Mouse (Mus musculus) mammary gland, adult 2 months (tissue): ENCODE data around the gene Sesn3. TPM values are rescaled to one million over a fixed set of nuclear protein-coding genes. Genes with fewer than 3 reads are reported as not detected.

Experiments
- polyA plus RNA-seq: library from polyadenylated mRNA; depleted of rRNA; stranded (reverse); fragments of >200 nt; gene quantifications from 2 replicates; pipeline ENCODE4 v1.2.3, GENCODE M21; 2012; ENCODE audit warnings: low replicate concordance; rRNA removed

Sesn3 gene
- polyA plus RNA-seq, result 13.7 and 27.5 TPM in 2 replicates

DNA sequence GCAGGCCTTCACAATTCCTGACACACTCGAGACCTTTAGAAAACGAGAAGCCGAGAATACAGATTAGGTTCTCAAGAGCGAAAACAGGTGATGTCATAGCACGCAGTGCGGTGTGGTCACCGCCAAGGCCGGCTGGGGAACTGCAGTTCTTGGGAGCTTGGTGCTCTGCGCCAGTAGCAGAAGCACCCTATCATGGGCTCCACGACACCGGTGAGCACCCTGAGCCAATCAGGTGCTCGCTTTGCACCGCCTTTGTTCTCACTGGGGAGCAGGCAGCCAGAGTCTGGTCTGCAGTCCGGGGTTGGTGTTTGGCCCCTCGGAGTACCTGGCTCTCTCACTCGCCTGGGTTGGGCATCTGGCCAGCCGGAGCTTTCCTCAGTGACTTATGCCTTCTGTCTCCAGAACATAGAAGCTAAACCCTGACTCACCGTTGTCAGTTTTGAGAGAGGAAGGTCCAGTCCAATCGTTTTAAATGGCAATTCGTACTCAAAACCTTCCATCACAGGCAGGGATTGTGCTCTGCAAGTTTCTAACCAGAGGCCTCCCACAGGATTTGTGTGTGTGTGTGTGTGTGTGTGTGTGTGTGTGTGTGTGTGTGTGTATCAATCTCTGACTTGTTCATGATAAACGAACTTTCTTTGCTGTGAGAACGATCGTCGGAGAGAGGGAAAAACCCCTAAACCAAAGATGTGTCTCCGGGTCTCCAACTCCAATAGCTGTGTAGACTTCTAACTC lies at the start of gene Sesn3:
Gene Sesn3 (plus strand): TSS at position 82 of the 735 bp plus-strand sequence.

GRCm38 (mm10) chr9:14381353-14382055 lies 106.6 kb downstream of the Sesn3 start, which contains the start of gene Endod1:
Endod1 (minus strand) TSS chr9:14381507.

Other genes starting within 250 kb of the Sesn3 start
- 28.4 and 75.8 TPM in 2 replicates for gene Endod1, start 106.4 kb downstream of the Sesn3 start, polyA plus RNA-seq
- 0.19 and 0.34 TPM in 2 replicates for gene Kdm4d, start 225.4 kb downstream of the Sesn3 start, polyA plus RNA-seq
- gene Cwc15, start 225.6 kb downstream of the Sesn3 start, polyA plus RNA-seq, result 4.8 and 11.4 TPM in 2 replicates